Mouse (Mus musculus) left cerebral cortex, adult 18-20 months (tissue): ENCODE measurements around the gene Dpagt1. TPM values are rescaled to one million over a fixed set of nuclear protein-coding genes. Genes with fewer than 3 reads are reported as not detected.
"Not testable (repeated sequence)": the region's sequence is repeated elsewhere in the genome, so short reads cannot be mapped to it uniquely, and the experiment has no call there.

ENCODE experiments used
- DNase-seq, 2 experiments: peaks; one replicate each; pipeline ENCODE4 v3.0.0; 2021 to 2022; ENCODE audit warnings: low spot score in 2 of 2, mixed read lengths in 1 of 2
- long read RNA-seq, 2 experiments: library from polyadenylated mRNA; stranded (forward); transcript quantifications; one replicate each; pipeline ENCODE4 v2.0.0; 2021
- total RNA-seq, 2 experiments: library from RNA; stranded (reverse); gene quantifications; 2 replicates each; pipeline ENCODE4 v1.2.3; 2021

The Dpagt1 gene
- 10 to 100 TPM; 13.4 to 16.3 TPM for total RNA-seq
- long read RNA-seq, experiment 1, transcript Dpagt1-201 (9 exons, 2,205 nt), result major isoform, 23 of 34 reads
- long read RNA-seq, experiment 1, partial matches to known transcripts, result 3 of 34 reads
- long read RNA-seq, experiment 1, other reads (novel, unspliced or antisense), result 6 of 34 reads
- long read RNA-seq, experiment 2, transcript Dpagt1-201 (9 exons, 2,205 nt), result major isoform, 12 of 27 reads
- long read RNA-seq, experiment 2, partial matches to known transcripts, result 5 of 27 reads
- long read RNA-seq, experiment 2, other reads (novel, unspliced or antisense), result 9 of 27 reads

GRCm38 (mm10) chr9:44325768-44326370 is at the start of gene Dpagt1:
Dpagt1 (plus strand) TSS chr9:44326019.
- DNase-seq, result no peak

GRCm38 (mm10) chr9:44283183-44283582 is 42.6 kb upstream of the Dpagt1 start:
- DNase-seq, result no peak

GRCm38 (mm10) chr9:44286256-44286850 is 39.5 kb upstream of the Dpagt1 start:
- no peak for DNase-seq

- DNase-seq, result no peak
These were observed 38.8 kb upstream of the Dpagt1 start for GRCm38 (mm10) chr9:44287003-44287400.

GRCm38 (mm10) chr9:44287401-44288075 is 38.3 kb upstream of the Dpagt1 start:
- DNase-seq, result peak in 1 of 2 experiments; percentile 38

- DNase-seq, result peak; percentile 39 to 54
These were observed 37.5 kb upstream of the Dpagt1 start, which contains the start of gene Abcg4 for GRCm38 (mm10) chr9:44288076-44288958. Abcg4 (minus strand) TSS chr9:44288615.

GRCm38 (mm10) chr9:44288959-44289291 is 36.9 kb upstream of the Dpagt1 start:
- no peak for DNase-seq

- DNase-seq, result peak in 1 of 2 experiments; percentile 40
These were observed 33.3 kb upstream of the Dpagt1 start for GRCm38 (mm10) chr9:44292490-44292889.

GRCm38 (mm10) chr9:44300001-44300400 is 25.8 kb upstream of the Dpagt1 start:
- DNase-seq, result not testable (repeated sequence)

- peak; percentile 97 to 99 for DNase-seq
These were observed 20.2 kb upstream of the Dpagt1 start, which contains the start of gene Hinfp for GRCm38 (mm10) chr9:44305466-44306079. Hinfp (minus strand) TSS chr9:44305671.

- DNase-seq, result no peak
These were observed 19.3 kb upstream of the Dpagt1 start for GRCm38 (mm10) chr9:44306532-44306931.

- DNase-seq, result no peak
These were observed 18.6 kb upstream of the Dpagt1 start for GRCm38 (mm10) chr9:44307248-44307647.

GRCm38 (mm10) chr9:44309756-44310155 is 16.1 kb upstream of the Dpagt1 start:
- DNase-seq, result no peak

GRCm38 (mm10) chr9:44310750-44311135 is 15.1 kb upstream of the Dpagt1 start:
- no peak for DNase-seq

GRCm38 (mm10) chr9:44311136-44312134 is 14.4 kb upstream of the Dpagt1 start:
- DNase-seq, result no peak

- DNase-seq, result peak; percentile 76 to 83
These were observed 12.2 kb upstream of the Dpagt1 start for GRCm38 (mm10) chr9:44313476-44314256.

GRCm38 (mm10) chr9:44314257-44314547 is 11.6 kb upstream of the Dpagt1 start:
- DNase-seq, result no peak

GRCm38 (mm10) chr9:44314910-44315309 is 10.9 kb upstream of the Dpagt1 start:
- DNase-seq, result no peak
